ENCODE assay signal across 23 mouse cellular contexts in genomic region chr10:128153978-128154377, GRCm38 (mm10). TPM values are rescaled to one million over a fixed set of nuclear protein-coding genes. Genes with fewer than 3 reads are reported as not detected.
DNase-seq lines count a peak whose midpoint lies in the region; ATAC-seq lines count a peak whose summit lies in the region.
"Had no signal": no experiment of that assay in that cellular context is flagged by ENCODE, and none has a peak within 500 bp of the region (broad histone marks: within the 10 kb centered on the region; RNA-seq: fewer than 3 reads in every experiment).

No protein-coding gene starts in this region.

- H3K36me3 ChIP-seq in embryonic facial prominence, embryonic 14.5 days (ENCODE audit: control insufficient read depth, insufficient read depth, low read length), result peaks cover 13% of the 10 kb centered on the region
- H3K36me3 ChIP-seq in embryonic facial prominence, embryonic 10.5 days (replicated peaks), result peaks cover 19% of the 10 kb centered on the region
- 0 out of 2 replicates have a peak, but pooled peaks cover 3% of the 10 kb centered on the region for H3K36me3 ChIP-seq in intestine, embryonic 16.5 days (ENCODE audit: control insufficient read depth, insufficient read depth, low read length)
- H3K36me3 ChIP-seq in intestine, embryonic 15.5 days, result no peaks in the 10 kb centered on the region
- H3K36me3 ChIP-seq: embryonic facial prominence, embryonic 15.5 days; heart, embryonic 15.5 days; hindbrain, embryonic 12.5 days had no signal

- no peaks in the 10 kb centered on the region for H3K27me3 ChIP-seq in embryonic facial prominence, embryonic 14.5 days (replicated peaks; ENCODE audit: control insufficient read depth, insufficient read depth, low read length)
- no peaks in the 10 kb centered on the region for H3K27me3 ChIP-seq in embryonic facial prominence, embryonic 10.5 days (replicated peaks; ENCODE audit: low read depth, poor library complexity, severe bottlenecking)
- no peaks in the 10 kb centered on the region for H3K27me3 ChIP-seq in intestine, embryonic 16.5 days (replicated peaks; ENCODE audit: control insufficient read depth, insufficient read depth, low read length)
- no peaks in the 10 kb centered on the region for H3K27me3 ChIP-seq in intestine, embryonic 15.5 days (replicated peaks)
- H3K27me3 ChIP-seq: CH12.LX; embryonic facial prominence, embryonic 15.5 days; heart, embryonic 15.5 days; hindbrain, embryonic 12.5 days had no signal

- peaks cover 12% of the 10 kb centered on the region for H3K4me1 ChIP-seq in embryonic facial prominence, embryonic 14.5 days (ENCODE audit: control insufficient read depth, insufficient read depth, low read length)
- peaks cover 11% of the 10 kb centered on the region for H3K4me1 ChIP-seq in embryonic facial prominence, embryonic 10.5 days
- H3K4me1 ChIP-seq in intestine, embryonic 16.5 days (ENCODE audit: control insufficient read depth, insufficient read depth, low read length), result peaks cover 19% of the 10 kb centered on the region
- 0 out of 2 replicates have a peak, but pooled peaks cover 16% of the 10 kb centered on the region for H3K4me1 ChIP-seq in intestine, embryonic 15.5 days (replicated peaks)
- H3K4me1 ChIP-seq in brown adipose tissue, adult 24 weeks (ENCODE audit: control insufficient read depth, insufficient read depth, insufficient read length, low read length), result peaks cover 8% of the 10 kb centered on the region
- H3K4me1 ChIP-seq: hindbrain, embryonic 12.5 days had no signal

- WGBS in embryonic facial prominence, embryonic 14.5 days, result 69% methylated on average over 3 of the region's 3 CpGs
- 84% methylated on average over 3 of the region's 3 CpGs for WGBS in embryonic facial prominence, embryonic 10.5 days
- 66% methylated on average over 3 of the region's 3 CpGs for WGBS in intestine, embryonic 16.5 days
- WGBS in intestine, embryonic 15.5 days, result 68% methylated on average over 3 of the region's 3 CpGs

- ATAC-seq in embryonic facial prominence, embryonic 14.5 days (ENCODE audit: low read depth), result no peak
- ATAC-seq in intestine, embryonic 16.5 days, result no peak
- ATAC-seq in intestine, embryonic 15.5 days, result no peak
- ATAC-seq: forebrain, embryonic 14.5 days; hindbrain, embryonic 16.5 days; inflammation-experienced regulatory T-cells, adult 6 months had no signal

- H3K4me3 ChIP-seq in embryonic facial prominence, embryonic 14.5 days (ENCODE audit: low read depth, low read length), result no peak overlapping the region
- H3K4me3 ChIP-seq in embryonic facial prominence, embryonic 10.5 days, result no peak overlapping the region
- no peak overlapping the region for H3K4me3 ChIP-seq in intestine, embryonic 16.5 days (ENCODE audit: low read length)
- no peak overlapping the region for H3K4me3 ChIP-seq in intestine, embryonic 15.5 days (replicated peaks)
- H3K4me3 ChIP-seq in brown adipose tissue, adult 24 weeks (ENCODE audit: insufficient read depth, low read depth, low read length), result no peak overlapping the region
- H3K4me3 ChIP-seq: embryonic facial prominence, embryonic 15.5 days; erythroblast, embryonic 14.5 days; forebrain, embryonic 10.5 days; gastrocnemius, adult 2 months; heart, embryonic 15.5 days; hindbrain, embryonic 12.5 days had no signal

- no peak overlapping the region for H3K4me2 ChIP-seq in embryonic facial prominence, embryonic 14.5 days (ENCODE audit: low read depth, low read length)
- H3K4me2 ChIP-seq in intestine, embryonic 16.5 days (ENCODE audit: low read depth, low read length), result no peak overlapping the region
- H3K4me2 ChIP-seq in intestine, embryonic 15.5 days (replicated peaks), result no peak overlapping the region
- H3K4me2 ChIP-seq: embryonic facial prominence, embryonic 15.5 days; heart, embryonic 15.5 days; hindbrain, embryonic 12.5 days had no signal

- H3K9ac ChIP-seq in embryonic facial prominence, embryonic 14.5 days (ENCODE audit: low read depth, low read length), result no peak overlapping the region
- H3K9ac ChIP-seq in intestine, embryonic 16.5 days (ENCODE audit: low read depth, low read length), result no peak overlapping the region
- H3K9ac ChIP-seq in intestine, embryonic 15.5 days, result no peak overlapping the region
- H3K9ac ChIP-seq: embryonic facial prominence, embryonic 15.5 days; heart, embryonic 15.5 days; hindbrain, embryonic 12.5 days had no signal

- peak; percentile 58 for DNase-seq in embryonic facial prominence, embryonic 14.5 days (ENCODE audit: low spot score)
- DNase-seq in embryonic facial prominence, embryonic 10.5 days (ENCODE audit: low spot score), result no peak
- DNase-seq in 3T3-L1 (ENCODE audit: low read depth, low spot score), result peak; percentile 53
- no peak for DNase-seq in thymus, postnatal 25 days
- DNase-seq: adrenal gland, postnatal 10 days; cerebellum, adult 18-20 months; cerebellum, adult 9-11 months; cerebellum, postnatal 36 days; gastrocnemius, adult 2 months; gastrocnemius, postnatal 25 days; heart, postnatal 36 days had no signal

- H3K27ac ChIP-seq in embryonic facial prominence, embryonic 14.5 days (replicated peaks; ENCODE audit: low read depth, low read length), result no peak overlapping the region
- no peak overlapping the region for H3K27ac ChIP-seq in embryonic facial prominence, embryonic 10.5 days (replicated peaks)
- 0 out of 2 replicates have a peak overlapping the region, but pooled peaks have one; percentile 33 for H3K27ac ChIP-seq in intestine, embryonic 16.5 days (ENCODE audit: low read length)
- no peak overlapping the region for H3K27ac ChIP-seq in intestine, embryonic 15.5 days
- H3K27ac ChIP-seq in brown adipose tissue, adult 24 weeks (replicated peaks; ENCODE audit: low read depth, low read length), result peak overlapping the region; percentile 24; the same call in 1 of the 2 replicates
- H3K27ac ChIP-seq: forebrain, embryonic 10.5 days; gastrocnemius, adult 2 months; heart, embryonic 15.5 days; hindbrain, embryonic 12.5 days had no signal

- H3K9me3 ChIP-seq in embryonic facial prominence, embryonic 14.5 days (ENCODE audit: control insufficient read depth, low read length), result no peaks in the 10 kb centered on the region
- H3K9me3 ChIP-seq in embryonic facial prominence, embryonic 10.5 days, result no peaks in the 10 kb centered on the region
- no peaks in the 10 kb centered on the region for H3K9me3 ChIP-seq in intestine, embryonic 16.5 days (ENCODE audit: control insufficient read depth, low read length)
- H3K9me3 ChIP-seq in intestine, embryonic 15.5 days, result no peaks in the 10 kb centered on the region
- H3K9me3 ChIP-seq: embryonic facial prominence, embryonic 15.5 days; forebrain, embryonic 10.5 days; heart, embryonic 15.5 days; hindbrain, embryonic 12.5 days had no signal

RNA-seq across cellular contexts. Expression of gene Rbms2, which starts 26.1 kb away (rescaled TPM):
- 31.3 and 32.4 TPM in 2 replicates for polyA plus RNA-seq in embryonic facial prominence, embryonic 14.5 days (2014; fragmentation: Nextera tagmentation; extraction: Ambion mirVana)
- polyA plus RNA-seq in embryonic facial prominence, embryonic 10.5 days (2016; fragmentation: Nextera tagmentation; extraction: Ambion mirVana), result 27.9 and 31.0 TPM in 2 replicates
- polyA plus RNA-seq in intestine, embryonic 16.5 days (2015; fragmentation: Nextera tagmentation; extraction: Ambion mirVana), result 24.9 and 25.2 TPM in 2 replicates
- 24.8 and 27.0 TPM in 2 replicates for polyA plus RNA-seq in intestine, embryonic 15.5 days (2015; fragmentation: Nextera tagmentation; extraction: Ambion mirVana)
- 93.3 and 95.4 TPM in 2 replicates for polyA plus RNA-seq in brown adipose tissue, adult 24 weeks (2012; ENCODE audit: insufficient read depth, insufficient read length, missing spikeins)

RNA-seq across cellular contexts. Expression of gene Gls2, which starts 40.3 kb away (rescaled TPM):
- polyA plus RNA-seq in embryonic facial prominence, embryonic 14.5 days (2014; fragmentation: Nextera tagmentation; extraction: Ambion mirVana), result 1.1 and 2.6 TPM in 2 replicates
- polyA plus RNA-seq in embryonic facial prominence, embryonic 10.5 days (2016; fragmentation: Nextera tagmentation; extraction: Ambion mirVana), result 1.4 and 1.5 TPM in 2 replicates
- polyA plus RNA-seq in intestine, embryonic 16.5 days (2015; fragmentation: Nextera tagmentation; extraction: Ambion mirVana), result 2.2 and 2.8 TPM in 2 replicates
- 1.8 and 3.3 TPM in 2 replicates for polyA plus RNA-seq in intestine, embryonic 15.5 days (2015; fragmentation: Nextera tagmentation; extraction: Ambion mirVana)
- polyA plus RNA-seq in brown adipose tissue, adult 24 weeks (2012; ENCODE audit: insufficient read depth, insufficient read length, missing spikeins), result 0.87 TPM in 1 of 2 replicates, not detected in the other
- polyA plus RNA-seq: erythroblast, embryonic 14.5 days had no signal

RNA-seq across cellular contexts. Expression of gene Spryd4, which starts 57.6 kb away (rescaled TPM):
- polyA plus RNA-seq in embryonic facial prominence, embryonic 14.5 days (2014; fragmentation: Nextera tagmentation; extraction: Ambion mirVana), result 30.8 and 35.8 TPM in 2 replicates
- 31.3 and 31.8 TPM in 2 replicates for polyA plus RNA-seq in embryonic facial prominence, embryonic 10.5 days (2016; fragmentation: Nextera tagmentation; extraction: Ambion mirVana)
- 36.1 and 40.1 TPM in 2 replicates for polyA plus RNA-seq in intestine, embryonic 16.5 days (2015; fragmentation: Nextera tagmentation; extraction: Ambion mirVana)
- 34.8 and 35.9 TPM in 2 replicates for polyA plus RNA-seq in intestine, embryonic 15.5 days (2015; fragmentation: Nextera tagmentation; extraction: Ambion mirVana)
- polyA plus RNA-seq in brown adipose tissue, adult 24 weeks (2012; ENCODE audit: insufficient read depth, insufficient read length, missing spikeins), result 7.8 and 10.0 TPM in 2 replicates

Comparison
In these comparisons a context has a peak if more than half of its experiments do, and no peak if none do; other contexts are left out.
1. DNase-seq: peak in embryonic facial prominence, embryonic 14.5 days (single experiment) and 3T3-L1 (single experiment); none in embryonic facial prominence, embryonic 10.5 days (single experiment) and thymus, postnatal 25 days (single experiment).
2. H3K27ac ChIP-seq: peak in intestine, embryonic 16.5 days (single experiment) and brown adipose tissue, adult 24 weeks (single experiment); none in embryonic facial prominence, embryonic 14.5 days (single experiment), embryonic facial prominence, embryonic 10.5 days (single experiment) and intestine, embryonic 15.5 days (single experiment).